Mouse (Mus musculus): Measurements from ENCODE around the gene Stk35.
A peak's percentile ranks its signal among the peaks of the same experiment; 100 is the strongest.

Gene Stk35

GRCm38 (mm10) chr2:129800271-129800903 is at the start of gene Stk35:
TSS of gene Stk35 (plus strand) at chr2:129800517.
- DNase-seq (ENCODE audit: low spot score): peak; percentile 94

- no peak for DNase-seq (ENCODE audit: low spot score)
Observed at GRCm38 (mm10) chr2:129782046-129782445, 18.3 kb upstream of the Stk35 start.

GRCm38 (mm10) chr2:129796501-129796900 is 3.8 kb upstream of the Stk35 start:
- no peak for DNase-seq (ENCODE audit: low spot score)

- DNase-seq (ENCODE audit: low spot score): no peak
Observed at GRCm38 (mm10) chr2:129797709-129798108, 2.6 kb upstream of the Stk35 start.

GRCm38 (mm10) chr2:129798410-129798809 is 1.9 kb upstream of the Stk35 start:
- DNase-seq (ENCODE audit: low spot score): no peak

- no peak for DNase-seq (ENCODE audit: low spot score)
Observed at GRCm38 (mm10) chr2:129800904-129801230, 550 bp downstream of the Stk35 start.

GRCm38 (mm10) chr2:129801231-129802029 is 1.1 kb downstream of the Stk35 start:
- peak; percentile 91 for DNase-seq (ENCODE audit: low spot score)

- no peak for DNase-seq (ENCODE audit: low spot score)
Observed at GRCm38 (mm10) chr2:129805486-129805885, 5.2 kb downstream of the Stk35 start.

GRCm38 (mm10) chr2:129806486-129806885 is 6.2 kb downstream of the Stk35 start:
- no peak for DNase-seq (ENCODE audit: low spot score)

GRCm38 (mm10) chr2:129810563-129810962 is 10.2 kb downstream of the Stk35 start:
- no peak for DNase-seq (ENCODE audit: low spot score)

- DNase-seq (ENCODE audit: low spot score): no peak
Observed at GRCm38 (mm10) chr2:129814033-129814432, 13.7 kb downstream of the Stk35 start.

GRCm38 (mm10) chr2:129815076-129815475 is 14.8 kb downstream of the Stk35 start:
- no peak for DNase-seq (ENCODE audit: low spot score)

GRCm38 (mm10) chr2:129817603-129818257 is 17.4 kb downstream of the Stk35 start:
- no peak for DNase-seq (ENCODE audit: low spot score)

GRCm38 (mm10) chr2:129818868-129819267 is 18.6 kb downstream of the Stk35 start:
- no peak for DNase-seq (ENCODE audit: low spot score)

- no peak for DNase-seq (ENCODE audit: low spot score)
Observed at GRCm38 (mm10) chr2:129819531-129819930, 19.2 kb downstream of the Stk35 start.

GRCm38 (mm10) chr2:129819951-129820350 is 19.6 kb downstream of the Stk35 start:
- DNase-seq (ENCODE audit: low spot score): no peak

GRCm38 (mm10) chr2:129821021-129821420 is 20.7 kb downstream of the Stk35 start:
- DNase-seq (ENCODE audit: low spot score): no peak

- no peak for DNase-seq (ENCODE audit: low spot score)
Observed at GRCm38 (mm10) chr2:129821568-129821967, 21.3 kb downstream of the Stk35 start.

GRCm38 (mm10) chr2:129823310-129823709 is 23.0 kb downstream of the Stk35 start:
- DNase-seq (ENCODE audit: low spot score): no peak

GRCm38 (mm10) chr2:129824254-129824653 is 23.9 kb downstream of the Stk35 start:
- no peak for DNase-seq (ENCODE audit: low spot score)

GRCm38 (mm10) chr2:129826141-129826540 is 25.8 kb downstream of the Stk35 start:
- DNase-seq (ENCODE audit: low spot score): no peak

- DNase-seq (ENCODE audit: low spot score): no peak
Observed at GRCm38 (mm10) chr2:129832993-129833392, 32.7 kb downstream of the Stk35 start.

GRCm38 (mm10) chr2:129834221-129834620 is 33.9 kb downstream of the Stk35 start:
- no peak for DNase-seq (ENCODE audit: low spot score)
